Mouse (Mus musculus) naive thymus-derived CD4-positive, alpha-beta T cell, adult 2 months (primary cell): ENCODE results near the gene Rpl15.
"Not testable (repeated sequence)": the region's sequence is repeated elsewhere in the genome, so short reads cannot be mapped to it uniquely, and the experiment has no call there.

ENCODE experiments used
- DNase-seq: peaks from one replicate; pipeline ENCODE4 v3.0.0-alpha.2; 2011; ENCODE audit warnings: low read depth

The Rpl15 gene

DNA sequence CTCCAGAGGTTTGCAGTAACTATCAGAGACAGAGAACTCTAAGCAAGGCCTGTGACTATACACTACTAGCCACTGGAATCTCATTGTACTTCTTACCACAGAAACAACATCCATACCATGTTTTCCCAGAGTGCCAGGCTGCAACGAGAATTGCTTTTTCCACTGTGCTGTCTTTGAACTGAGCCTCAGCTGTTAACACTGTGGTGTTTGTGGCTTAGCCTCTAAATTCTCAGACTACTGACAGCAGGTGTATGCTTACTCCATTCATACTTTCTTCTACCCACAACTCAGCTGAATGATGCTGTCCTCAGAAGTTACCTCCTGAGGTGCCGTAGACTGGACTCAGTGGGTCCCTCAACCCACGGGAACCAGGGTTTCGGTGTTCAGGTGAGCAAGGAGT lies 29.4 kb downstream of the Rpl15 start:
- DNase-seq = no peak

- DNase-seq = no peak
Observed at GRCm38 (mm10) chr14:18240132-18240531, 31.1 kb downstream of the Rpl15 start.

DNA sequence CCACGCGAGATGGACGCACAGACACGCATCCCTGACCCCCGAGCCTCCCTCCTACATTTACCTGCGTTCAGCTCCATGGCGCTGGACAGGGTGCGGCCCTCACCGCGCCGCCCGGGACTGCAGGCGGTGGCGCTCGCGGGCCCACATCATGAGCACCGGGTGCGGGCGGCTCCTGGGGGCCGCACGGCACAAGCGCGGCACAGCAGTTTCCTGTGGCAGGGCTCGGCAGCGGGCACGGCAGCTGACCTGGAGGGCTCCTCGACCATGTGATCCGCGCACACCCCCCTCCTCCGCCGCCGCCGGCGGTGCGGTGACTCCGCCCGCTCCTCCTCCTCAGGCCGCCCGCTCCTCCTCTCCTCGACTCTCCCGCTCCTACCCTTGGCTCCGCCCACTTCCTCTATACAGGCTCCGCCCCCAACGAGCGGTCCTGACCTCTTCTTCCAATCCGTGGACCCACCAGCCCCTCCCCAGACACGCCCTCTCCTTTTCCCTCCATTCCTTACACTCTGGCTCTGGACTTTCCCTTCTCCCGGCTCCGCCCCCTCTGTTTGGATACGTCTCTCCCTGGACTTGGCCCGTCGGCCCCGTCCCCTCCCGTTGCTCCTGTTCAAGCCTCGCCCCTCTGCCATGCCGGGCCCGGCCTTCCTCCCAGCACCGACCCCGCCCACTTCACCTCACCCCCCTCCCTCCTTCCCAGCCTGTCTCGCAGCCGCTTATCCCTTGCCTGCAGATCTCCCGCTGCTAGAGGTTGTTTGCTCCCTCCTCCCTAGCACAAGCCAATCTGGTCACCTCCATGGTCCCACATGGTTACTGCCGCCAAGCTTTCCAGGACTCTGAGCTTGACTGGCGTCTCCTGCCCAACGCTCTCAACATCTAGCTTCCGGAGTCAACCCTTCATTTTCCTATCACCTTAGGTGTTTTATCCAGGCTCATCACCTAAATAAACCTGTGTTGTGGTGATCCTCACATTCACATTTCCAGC lies 32.1 kb downstream of the Rpl15 start, which contains the start of gene Nr1d2:
Gene Nr1d2 (minus strand): TSS at position 378 of the 982 bp plus-strand sequence.
- DNase-seq = peak; percentile 98

DNA sequence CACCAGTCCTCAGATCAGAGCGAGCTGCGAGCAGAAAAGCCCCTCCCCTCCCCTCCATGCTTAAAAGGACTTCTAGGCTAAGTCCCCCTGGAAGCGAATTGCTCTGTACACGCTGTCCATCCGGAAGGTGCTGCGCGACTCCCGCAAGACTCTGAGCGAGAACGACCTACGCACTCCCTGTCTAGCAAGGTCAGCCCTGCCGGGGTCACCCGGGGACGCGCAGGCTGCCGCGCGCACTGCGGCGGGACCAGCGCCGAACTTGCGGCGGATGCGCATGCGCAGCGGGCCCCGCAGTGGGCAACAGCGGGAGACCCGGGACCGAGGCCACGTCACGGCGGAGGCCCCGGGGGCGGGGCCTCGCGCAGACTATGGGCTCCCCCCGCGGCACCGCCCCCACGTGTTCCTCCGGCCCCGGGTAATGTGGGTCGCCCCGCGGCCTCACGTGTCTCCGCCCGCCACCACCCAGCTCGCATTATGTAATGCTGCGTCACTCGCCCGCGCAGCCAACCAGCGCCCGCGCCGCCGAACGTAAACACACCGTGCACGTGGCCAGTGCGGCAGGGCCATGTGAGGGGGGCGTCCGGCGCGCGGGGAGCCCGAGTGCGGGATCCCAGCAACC lies 33.0 kb downstream of the Rpl15 start:
- peak; percentile 98 for DNase-seq

- peak; percentile 15 for DNase-seq
Observed at GRCm38 (mm10) chr14:18237381-18237780, 33.8 kb downstream of the Rpl15 start.

- peak; percentile 16 for DNase-seq
Observed at GRCm38 (mm10) chr14:18236496-18237235, 34.5 kb downstream of the Rpl15 start.

- DNase-seq = peak; percentile 20
Observed at GRCm38 (mm10) chr14:18233981-18234960, 36.9 kb downstream of the Rpl15 start.

DNA sequence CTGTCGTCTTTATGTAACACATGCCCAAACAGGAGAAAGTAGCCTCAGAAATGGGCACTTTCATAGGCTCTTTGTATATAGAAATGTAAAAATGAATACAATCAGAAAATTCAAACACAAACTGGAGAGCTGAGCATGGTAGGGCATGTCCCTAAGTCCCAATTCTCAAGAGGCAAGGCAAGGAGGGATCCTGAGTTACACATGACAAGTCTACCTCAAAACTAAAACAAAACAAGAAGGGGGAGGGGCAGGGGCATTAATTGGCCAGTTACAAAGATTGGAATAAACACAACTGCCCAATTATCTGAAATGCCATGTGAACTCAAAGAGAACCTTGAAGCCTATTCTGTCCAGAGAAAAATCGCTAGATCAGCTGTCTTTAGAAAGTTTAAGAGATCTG lies 38.1 kb downstream of the Rpl15 start:
- DNase-seq = no peak

GRCm38 (mm10) chr14:18231866-18232265 lies 39.3 kb downstream of the Rpl15 start:
- not testable (repeated sequence) for DNase-seq

- DNase-seq = not testable (repeated sequence)
Observed at GRCm38 (mm10) chr14:18229751-18230150, 41.4 kb downstream of the Rpl15 start.

GRCm38 (mm10) chr14:18226181-18226580 lies 45.0 kb downstream of the Rpl15 start:
- not testable (repeated sequence) for DNase-seq

DNA sequence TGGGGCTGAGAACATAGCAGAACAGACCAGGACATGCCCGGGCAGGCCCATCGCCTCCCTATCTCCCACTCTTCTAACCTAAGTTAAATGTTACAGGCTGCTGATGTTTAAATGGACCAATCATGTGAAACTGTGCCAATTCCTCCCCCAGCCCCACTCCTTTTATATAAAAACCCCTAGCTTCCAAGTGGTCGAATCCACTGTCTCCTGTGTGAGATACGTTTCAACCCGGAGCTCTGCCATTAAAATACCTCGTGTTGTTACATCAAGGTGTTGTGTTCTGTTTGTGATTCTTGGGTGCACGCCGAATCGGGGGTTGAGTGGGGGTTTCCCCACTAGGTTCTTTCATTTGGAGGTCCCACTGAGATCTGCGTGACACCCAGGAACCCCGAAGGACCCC lies 45.8 kb downstream of the Rpl15 start:
- not testable (repeated sequence) for DNase-seq

GRCm38 (mm10) chr14:18221977-18222376 lies 49.2 kb downstream of the Rpl15 start:
- no peak for DNase-seq
